ENCODE assay signal across 45 mouse cellular contexts in genomic region chr11:62706141-62706540, GRCm38 (mm10). TPM values are rescaled to one million over a fixed set of nuclear protein-coding genes. Genes with fewer than 3 reads are reported as not detected.
"Had no signal": no experiment of that assay in that cellular context is flagged by ENCODE, and none has a peak within 500 bp of the region (broad histone marks: within the 10 kb centered on the region; RNA-seq: fewer than 3 reads in every experiment).

No protein-coding gene starts in this region.

- H3K27ac ChIP-seq: limb, embryonic 10.5 days; limb, embryonic 12.5 days; limb, embryonic 13.5 days; limb, embryonic 15.5 days; liver, embryonic 12.5 days; liver, embryonic 13.5 days; liver, embryonic 14.5 days; liver, embryonic 15.5 days; lung, embryonic 15.5 days; macrophage; midbrain, embryonic 10.5 days; midbrain, embryonic 12.5 days; midbrain, embryonic 13.5 days; midbrain, embryonic 15.5 days had no signal

- ATAC-seq: liver, embryonic 12.5 days; liver, postnatal 0 days; lung, postnatal 0 days; midbrain, embryonic 13.5 days; midbrain, embryonic 15.5 days; midbrain, embryonic 16.5 days had no signal

- H3K4me1 ChIP-seq: limb, embryonic 10.5 days; limb, embryonic 12.5 days; liver, embryonic 12.5 days; liver, embryonic 13.5 days; liver, embryonic 15.5 days; lung, embryonic 15.5 days; megakaryocyte, embryonic 14.5 days; midbrain, embryonic 10.5 days; midbrain, embryonic 12.5 days; midbrain, embryonic 13.5 days; midbrain, embryonic 15.5 days had no signal

- DNase-seq: left cerebral cortex, postnatal 4 days; liver; liver, embryonic 13.5 days; liver, postnatal 0 days; lung, adult 18-20 months; lung, adult 2 months; lung, embryonic 14.5 days; lung, postnatal 10 days; lung, postnatal 14 days; lung, postnatal 36 days; lung, postnatal 4 days; midbrain, embryonic 14.5 days had no signal

- H3K4me3 ChIP-seq: limb, embryonic 10.5 days; limb, embryonic 12.5 days; limb, embryonic 13.5 days; limb, embryonic 15.5 days; liver, embryonic 12.5 days; liver, embryonic 13.5 days; liver, embryonic 15.5 days; lung, embryonic 15.5 days; megakaryocyte, embryonic 14.5 days; midbrain, embryonic 10.5 days; midbrain, embryonic 12.5 days; midbrain, embryonic 13.5 days; midbrain, embryonic 15.5 days; myocyte had no signal

- H3K9ac ChIP-seq: limb, embryonic 12.5 days; limb, embryonic 13.5 days; limb, embryonic 15.5 days; liver, embryonic 12.5 days; liver, embryonic 13.5 days; liver, embryonic 14.5 days; liver, embryonic 15.5 days; liver, postnatal 0 days; lung, embryonic 14.5 days; lung, embryonic 15.5 days; midbrain, embryonic 12.5 days; midbrain, embryonic 13.5 days; midbrain, embryonic 15.5 days had no signal

- H3K9me3 ChIP-seq: limb, embryonic 10.5 days; limb, embryonic 12.5 days; limb, embryonic 13.5 days; limb, embryonic 15.5 days; liver, embryonic 12.5 days; liver, embryonic 13.5 days; liver, embryonic 15.5 days; lung, embryonic 15.5 days; megakaryocyte, embryonic 14.5 days; midbrain, embryonic 10.5 days; midbrain, embryonic 12.5 days; midbrain, embryonic 13.5 days; midbrain, embryonic 15.5 days had no signal

- H3K27me3 ChIP-seq: limb, embryonic 12.5 days; limb, embryonic 13.5 days; limb, embryonic 15.5 days; liver, embryonic 12.5 days; liver, embryonic 13.5 days; liver, embryonic 15.5 days; lung, embryonic 15.5 days; midbrain, embryonic 12.5 days; midbrain, embryonic 13.5 days; midbrain, embryonic 15.5 days had no signal

- H3K4me2 ChIP-seq: limb, embryonic 12.5 days; limb, embryonic 13.5 days; limb, embryonic 15.5 days; liver, embryonic 11.5 days; liver, embryonic 12.5 days; liver, embryonic 13.5 days; liver, embryonic 15.5 days; lung, embryonic 14.5 days; lung, embryonic 15.5 days; midbrain, embryonic 11.5 days; midbrain, embryonic 12.5 days; midbrain, embryonic 13.5 days; midbrain, embryonic 15.5 days had no signal

- H3K36me3 ChIP-seq: limb, embryonic 15.5 days; liver, embryonic 12.5 days; liver, embryonic 13.5 days; liver, embryonic 15.5 days; lung, embryonic 15.5 days had no signal

RNA-seq across cellular contexts. Expression of gene Gm10428, which starts 46.8 kb away (rescaled TPM):
- total RNA-seq: left cerebral cortex, postnatal 10 days; left cerebral cortex, postnatal 14 days; left cerebral cortex, postnatal 25 days; left cerebral cortex, postnatal 36 days; left cerebral cortex, postnatal 4 days; liver, adult 2 months; megakaryocyte progenitor cell, adult 5-6 weeks; megakaryocyte, adult 5-6 weeks; megakaryocyte-erythroid progenitor cell, adult 5-6 weeks; midbrain, postnatal 0 days; monocyte, adult 5-6 weeks had no signal
- polyA plus RNA-seq: limb, embryonic 10.5 days; limb, embryonic 12.5 days; limb, embryonic 13.5 days; limb, embryonic 14.5 days; limb, embryonic 15.5 days; liver, adult 2 months; liver, embryonic 11.5 days; liver, embryonic 12.5 days; liver, embryonic 13.5 days; liver, embryonic 14.5 days; liver, embryonic 15.5 days; liver, embryonic 16.5 days; liver, postnatal 0 days; lung, adult 2 months; lung, embryonic 14.5 days; lung, embryonic 15.5 days; lung, embryonic 16.5 days; lung, postnatal 0 days; macrophage; midbrain, embryonic 10.5 days; midbrain, embryonic 11.5 days; midbrain, embryonic 12.5 days; midbrain, embryonic 13.5 days; midbrain, embryonic 14.5 days; midbrain, embryonic 15.5 days; midbrain, embryonic 16.5 days; myocyte; neural tube, embryonic 11.5 days had no signal
